Mouse (Mus musculus) G1E (cell line): Measurements from ENCODE around the gene Grin2b.

ENCODE experiments used
- CTCF ChIP-seq: IDR thresholded peaks from 2 replicates; pipeline ENCODE4 v1.5.1; 2012; ENCODE audit warnings: low read depth, low read length, inconsistent platforms, mixed read lengths
- GATA1 ChIP-seq: IDR thresholded peaks from 2 replicates; pipeline ENCODE4 v1.6.1; 2012; ENCODE audit warnings: borderline replicate concordance, low read length, inconsistent platforms, mixed read lengths
- GATA2 ChIP-seq: IDR thresholded peaks from 2 replicates; pipeline ENCODE4 v1.6.1; 2012; ENCODE audit warnings: low read depth, low read length, inconsistent platforms, borderline replicate concordance
- POLR2AphosphoS5 ChIP-seq: IDR thresholded peaks from 2 replicates; pipeline ENCODE4 v1.6.1; 2012; ENCODE audit warnings: low read depth, low read length, inconsistent platforms; ENCODE audit not compliant: insufficient replicate concordance
- TAL1 ChIP-seq: conservative IDR thresholded peaks from 2 replicates; pipeline ENCODE4 v1.6.1; 2012; ENCODE audit warnings: low read depth, low read length, inconsistent platforms, mixed read lengths

- no peak for TF ChIP-seq GATA1
- TF ChIP-seq CTCF = no peak
- no peak for TF ChIP-seq GATA2
- no peak for TF ChIP-seq TAL1
- no peak for TF ChIP-seq POLR2AphosphoS5
These were observed 23.2 kb downstream of the Grin2b start for GRCm38 (mm10) chr6:136150064-136150463.
